Mouse (Mus musculus) ES-E14 (cell line): ENCODE measurements at regions not wholly inside any gene's neighbourhood (a gene's known extent, or its start where the extent isn't known, plus 50 kb on each side); places are given as distances from the start of the nearest gene placed in this dataset.

Experiments
- CHD2 ChIP-seq: IDR thresholded peaks from 2 replicates; pipeline ENCODE4 v1.6.1; 2014; ENCODE audit warnings: mild to moderate bottlenecking, low read depth, low read length, inconsistent platforms
- MAFK ChIP-seq: IDR thresholded peaks from 2 replicates; pipeline ENCODE4 v1.6.1; 2014; ENCODE audit warnings: mild to moderate bottlenecking, low read depth, low read length, inconsistent platforms; ENCODE audit not compliant: insufficient read depth
- ZC3H11A ChIP-seq: IDR thresholded peaks from 2 replicates; pipeline ENCODE4 v1.6.1; 2012; ENCODE audit warnings: low read depth, mild to moderate bottlenecking, inconsistent platforms, low read length, borderline replicate concordance
- ZNF384 ChIP-seq: IDR thresholded peaks from 2 replicates; pipeline ENCODE4 v1.6.1; 2012; ENCODE audit warnings: low read depth, low read length, inconsistent platforms

- TF ChIP-seq MAFK (no peak), CHD2 (no peak), ZNF384 (no peak), ZC3H11A (no peak)
These were observed 589.4 kb downstream of the Tox3 start for GRCm38 (mm10) chr8:89758695-89759094.
